Mouse (Mus musculus) limb, embryonic 13.5 days (tissue): Measurements from ENCODE around the gene Vmn2r86. TPM values are rescaled to one million over a fixed set of nuclear protein-coding genes. Genes with fewer than 3 reads are reported as not detected.
"Not testable (repeated sequence)": the region's sequence is repeated elsewhere in the genome, so short reads cannot be mapped to it uniquely, and the experiment has no call there.

Source experiments
- ATAC-seq: fragments of 200-750 bp; cut with Nextera tagmentation; 2 replicates; pipeline ENCODE4 v1.8.0; 2017; ENCODE audit warnings: low read depth, moderate number of reproducible peaks, moderate TSS enrichment; ENCODE audit not compliant: low FRiP score
- H3K27ac ChIP-seq: fragments of 300-500 bp; sonication (generic); 2 replicates; pipeline ENCODE4 v1.5.1; 2015; ENCODE audit warnings: inconsistent platforms, mild to moderate bottlenecking, moderate library complexity
- H3K27me3 ChIP-seq: fragments of 300-500 bp; sonication (generic); 2 replicates; pipeline ENCODE4 v1.6.1; 2015; ENCODE audit warnings: mild to moderate bottlenecking, inconsistent platforms
- H3K36me3 ChIP-seq: fragments of 300-500 bp; sonication (generic); 2 replicates; pipeline ENCODE4 v1.6.1; 2015; ENCODE audit warnings: inconsistent platforms, mild to moderate bottlenecking, moderate library complexity
- H3K4me1 ChIP-seq: fragments of 300-500 bp; sonication (generic); 2 replicates; pipeline ENCODE4 v1.6.1; 2015; ENCODE audit warnings: inconsistent platforms
- H3K4me2 ChIP-seq: fragments of 300-500 bp; sonication (generic); replicated peaks from 2 replicates; pipeline ENCODE4 v1.6.1; 2015; ENCODE audit warnings: inconsistent platforms, mild to moderate bottlenecking, moderate library complexity
- H3K4me3 ChIP-seq: fragments of 300-500 bp; sonication (generic); 2 replicates; pipeline ENCODE4 v1.5.1; 2015; ENCODE audit warnings: moderate library complexity, mild to moderate bottlenecking, inconsistent platforms
- H3K9ac ChIP-seq: fragments of 300-500 bp; sonication (generic); 2 replicates; pipeline ENCODE4 v1.6.1; 2015; ENCODE audit warnings: mild to moderate bottlenecking, inconsistent platforms
- H3K9me3 ChIP-seq: fragments of 300-500 bp; sonication (generic); 2 replicates; pipeline ENCODE4 v1.6.1; 2016; ENCODE audit warnings: inconsistent platforms
- WGBS: fragments of 180-500 bp; shearing (Covaris S2); methylation state at CpG from one replicate; pipeline ENCODE4 v1.1.7; 2015; 5-methylcytosine and 5-hydroxymethylcytosine counted together
- polyA plus RNA-seq: library from polyadenylated mRNA; unstranded; fragments of >200 nt; fragmentation: Nextera tagmentation; extraction: Ambion mirVana; gene quantifications from 2 replicates; pipeline ENCODE4 v1.2.1, GENCODE M21; 2015

The Vmn2r86 gene
- polyA plus RNA-seq = 0.03 TPM in 2 replicates

DNA sequence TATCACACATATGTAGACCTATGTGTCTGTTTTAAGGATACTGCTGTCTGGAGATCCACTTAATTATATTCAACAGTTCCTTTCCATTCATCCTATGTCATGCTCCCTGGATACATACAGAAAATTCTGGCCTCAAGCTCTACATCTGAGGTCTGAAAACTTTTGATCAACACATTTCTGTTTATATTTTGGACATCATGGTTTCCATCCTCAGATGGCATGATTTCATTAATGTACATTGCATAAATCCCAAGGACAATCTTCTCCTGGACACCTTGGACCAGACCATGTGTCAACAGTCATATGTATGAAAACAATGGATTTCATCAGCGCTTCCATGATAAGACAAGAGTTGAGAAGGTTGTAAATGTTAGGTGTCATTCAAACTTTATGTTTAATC lies at the start of gene Vmn2r86:
Gene Vmn2r86 (minus strand): TSS at position 101 of the 400 bp plus-strand sequence.
- H3K27me3 ChIP-seq, H3K4me2 ChIP-seq, H3K4me1 ChIP-seq, H3K9ac ChIP-seq, H3K9me3 ChIP-seq, H3K27ac ChIP-seq, H3K4me3 ChIP-seq, H3K36me3 ChIP-seq, ATAC-seq: not testable (repeated sequence)
- 87% methylated on average over 1 of the region's 1 CpGs for WGBS

DNA sequence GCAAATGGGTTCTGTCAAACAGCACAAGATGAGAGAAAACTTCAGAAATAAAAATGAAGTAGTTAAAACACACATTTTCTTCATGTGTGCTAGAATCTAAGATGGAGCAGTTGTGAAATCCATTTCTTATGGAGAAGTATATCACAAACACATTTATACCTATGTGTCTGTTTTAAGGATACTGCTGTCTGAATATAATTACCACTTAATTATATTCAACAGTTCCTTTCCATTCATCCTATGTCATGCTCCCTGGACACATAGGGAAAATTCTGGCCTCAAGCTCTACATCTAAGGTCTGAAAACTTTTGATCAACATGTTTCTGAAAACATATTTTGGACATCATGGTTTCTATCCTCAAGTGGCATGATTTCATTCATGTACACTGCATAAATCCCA lies 41.4 kb upstream of the Vmn2r86 start, which contains the start of gene Vmn2r87:
Gene Vmn2r87 (minus strand): TSS at position 101 of the 400 bp plus-strand sequence.
- Histone ChIP-seq H3K36me3 (no peaks in the 10 kb centered on the region), H3K27ac (no peak within 1 kb of the TSS), H3K4me2 (no peak within 1 kb of the TSS), H3K4me3 (no peak within 1 kb of the TSS), H3K27me3 (no peaks in the 10 kb centered on the region), H3K9ac (no peak within 1 kb of the TSS), H3K9me3 (no peaks in the 10 kb centered on the region), H3K4me1 (no peaks in the 10 kb centered on the region)
- no peak for ATAC-seq

DNA sequence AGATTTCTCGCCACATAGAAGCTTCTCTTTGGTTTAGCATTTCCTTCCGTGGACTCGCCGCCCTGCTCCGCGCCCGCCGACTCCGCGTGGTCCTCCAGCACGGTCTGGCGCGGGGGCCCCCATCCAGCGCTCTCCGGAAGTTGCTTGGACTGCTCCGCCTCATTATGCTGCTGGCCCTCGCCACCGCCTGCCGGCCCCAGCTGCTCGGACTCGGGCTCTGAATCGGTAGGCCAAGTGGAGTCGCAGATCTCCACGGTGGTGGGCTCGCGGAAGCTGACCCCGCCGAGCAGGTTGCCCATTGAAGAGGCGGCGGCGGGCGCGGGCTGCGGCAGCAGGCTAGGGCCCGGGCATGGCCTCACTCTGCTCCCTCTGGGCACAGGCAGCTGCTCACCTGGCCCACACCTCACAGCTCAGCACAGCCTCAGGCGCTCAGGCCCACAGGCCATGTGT lies 14.5 kb upstream of the Vmn2r86 start:
- ATAC-seq = peak; percentile 96
- Histone ChIP-seq H3K36me3 (no peaks in the 10 kb centered on the region), H3K27me3 (no peaks in the 10 kb centered on the region), H3K4me3 (peak overlapping the region; percentile 54), H3K27ac (peak overlapping the region; percentile 61; the same call in 1 of the 2 replicates), H3K4me1 (no peaks in the 10 kb centered on the region), H3K4me2 (peak overlapping the region; percentile 80), H3K9ac (peak overlapping the region; percentile 67), H3K9me3 (no peaks in the 10 kb centered on the region)
- WGBS = 2% methylated on average over 36 of the region's 36 CpGs

DNA sequence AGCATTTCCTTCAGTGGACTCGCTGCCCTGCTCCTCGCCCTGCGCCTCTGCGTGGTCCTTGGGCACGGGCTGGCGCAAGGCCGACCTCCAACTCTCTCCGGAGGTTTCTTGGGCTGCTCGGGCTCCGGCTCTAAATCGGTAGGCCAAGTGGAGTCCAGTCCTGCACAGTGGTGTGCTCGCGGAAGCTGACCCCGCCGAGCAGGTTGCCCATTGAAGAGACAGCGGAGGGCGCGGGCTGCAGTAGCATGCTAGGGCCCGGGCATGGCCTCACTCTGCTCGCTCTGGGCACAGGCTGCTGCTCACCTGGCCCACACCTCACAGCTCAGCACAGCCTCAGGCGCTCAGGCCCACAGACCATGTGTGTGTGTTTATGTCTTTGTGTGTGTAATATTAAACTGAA lies 11.1 kb downstream of the Vmn2r86 start:
- H3K4me1 ChIP-seq = no peaks in the 10 kb centered on the region
- no peaks in the 10 kb centered on the region for H3K27me3 ChIP-seq
- no peak overlapping the region for H3K27ac ChIP-seq
- ATAC-seq = no peak
- 89% methylated on average over 21 of the region's 21 CpGs for WGBS
- no peak overlapping the region for H3K4me2 ChIP-seq
- H3K9me3 ChIP-seq = 0 out of 2 replicates have a peak, but pooled peaks cover 4% of the 10 kb centered on the region
- no peak overlapping the region for H3K9ac ChIP-seq
- no peaks in the 10 kb centered on the region for H3K36me3 ChIP-seq
- no peak overlapping the region for H3K4me3 ChIP-seq

DNA sequence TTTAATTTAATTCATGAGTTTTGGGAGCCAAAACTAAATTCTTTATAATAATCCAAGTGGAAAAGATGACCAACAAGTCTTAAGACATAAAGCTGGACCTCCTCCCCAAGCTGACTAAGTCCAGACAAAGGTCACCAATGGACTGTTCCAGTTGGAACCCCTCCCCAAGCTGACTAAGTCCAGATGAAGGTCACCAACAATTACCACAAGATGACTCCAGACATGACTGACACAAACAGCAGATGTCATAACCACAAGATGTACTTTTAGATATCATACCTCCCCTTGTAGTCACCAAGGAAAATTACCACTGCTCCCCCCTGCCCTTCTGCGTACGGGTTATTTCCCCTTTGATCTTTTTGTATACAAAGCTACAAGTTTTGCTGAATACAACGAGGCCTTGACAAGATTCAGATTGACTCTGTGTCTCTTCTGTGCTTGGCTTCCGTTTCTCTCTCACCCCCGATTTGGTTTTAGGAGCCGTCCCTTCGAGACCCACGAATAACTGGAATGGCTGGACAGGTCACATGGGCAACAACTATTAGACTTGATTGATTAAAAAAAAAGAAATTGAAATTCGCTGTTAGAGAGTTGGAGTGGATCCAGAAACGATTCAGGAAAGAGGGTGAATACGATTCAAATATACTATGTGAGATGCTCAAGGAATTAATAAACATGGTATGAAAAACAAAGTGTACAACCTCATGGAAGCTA lies 21.5 kb downstream of the Vmn2r86 start:
- H3K36me3 ChIP-seq, H3K4me3 ChIP-seq, H3K4me2 ChIP-seq, H3K27me3 ChIP-seq, H3K4me1 ChIP-seq, H3K9me3 ChIP-seq, H3K27ac ChIP-seq, ATAC-seq, H3K9ac ChIP-seq: not testable (repeated sequence)
- 84% methylated on average over 11 of the region's 11 CpGs for WGBS

DNA sequence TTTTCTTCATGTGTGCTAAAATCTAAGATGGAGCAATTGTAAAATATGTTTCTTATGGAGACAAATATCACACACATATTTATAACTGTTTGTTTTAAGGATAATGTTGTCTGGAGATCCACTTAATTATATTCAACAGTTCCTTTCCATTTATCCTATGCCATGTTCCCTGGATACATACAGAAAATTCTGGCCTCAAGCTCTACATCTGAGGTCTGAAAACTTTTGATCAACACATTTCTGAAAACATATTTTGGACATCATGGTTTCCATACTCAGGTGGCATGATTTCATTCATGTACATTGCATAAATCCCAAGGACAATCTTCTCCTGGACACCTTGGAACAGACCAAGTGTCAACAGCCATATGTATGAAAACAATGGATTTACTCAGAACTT lies 26.2 kb downstream of the Vmn2r86 start, which contains the start of gene Vmn2r85:
Gene Vmn2r85 (minus strand): TSS at position 101 of the 400 bp plus-strand sequence.
- H3K9me3 ChIP-seq, H3K4me1 ChIP-seq, H3K9ac ChIP-seq, H3K27me3 ChIP-seq, H3K4me2 ChIP-seq, H3K36me3 ChIP-seq, ATAC-seq, H3K27ac ChIP-seq, H3K4me3 ChIP-seq: not testable (repeated sequence)

DNA sequence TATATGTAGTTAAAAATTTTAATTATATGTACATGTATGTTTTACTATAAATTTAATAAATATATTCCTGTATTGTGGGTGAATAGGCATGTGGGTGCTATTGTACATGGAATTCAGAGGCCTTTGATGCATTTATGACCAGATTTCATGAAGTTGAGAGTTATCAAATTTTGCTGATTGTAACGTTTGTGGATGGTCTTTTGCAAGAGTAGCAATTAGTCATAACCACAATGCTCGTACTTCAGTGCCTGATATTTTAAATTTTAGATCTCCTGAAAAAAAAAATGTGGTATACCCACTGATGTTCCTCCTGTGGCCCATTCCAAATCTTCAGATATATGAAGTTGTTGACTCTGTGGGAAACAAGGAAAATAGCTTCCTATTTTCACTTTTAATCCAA lies 33.5 kb downstream of the Vmn2r86 start:
- H3K9ac ChIP-seq, H3K4me3 ChIP-seq, H3K27ac ChIP-seq, H3K9me3 ChIP-seq, H3K4me2 ChIP-seq, H3K27me3 ChIP-seq, H3K36me3 ChIP-seq, ATAC-seq, H3K4me1 ChIP-seq: not testable (repeated sequence)
- 70% methylated on average over 2 of the region's 2 CpGs for WGBS

DNA sequence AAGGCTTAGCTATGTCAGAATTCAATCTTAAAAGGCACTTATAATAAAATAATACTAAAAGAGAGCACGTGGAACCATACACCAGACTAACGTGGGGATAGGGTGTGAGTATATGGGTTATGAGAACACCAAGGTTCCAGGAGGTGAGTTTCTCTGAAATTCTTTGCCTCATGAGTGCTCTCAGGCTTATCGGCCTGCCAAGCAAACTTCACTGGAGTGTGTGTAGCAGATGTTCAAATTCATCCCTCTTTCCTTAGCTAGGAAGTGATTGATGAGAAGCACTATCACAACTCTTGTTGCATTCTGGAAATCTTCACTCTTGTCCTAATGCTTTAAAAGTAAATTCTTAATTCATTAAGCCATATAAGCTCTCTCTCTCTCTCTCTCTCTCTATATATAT lies 35.4 kb downstream of the Vmn2r86 start:
- Histone ChIP-seq H3K4me3 (no peak overlapping the region), H3K9ac (no peak overlapping the region), H3K4me1 (no peaks in the 10 kb centered on the region), H3K27ac (no peak overlapping the region), H3K27me3 (no peaks in the 10 kb centered on the region), H3K36me3 (no peaks in the 10 kb centered on the region), H3K9me3 (no peaks in the 10 kb centered on the region), H3K4me2 (no peak overlapping the region)
- WGBS = 77% methylated on average over 3 of the region's 3 CpGs
- ATAC-seq = no peak

DNA sequence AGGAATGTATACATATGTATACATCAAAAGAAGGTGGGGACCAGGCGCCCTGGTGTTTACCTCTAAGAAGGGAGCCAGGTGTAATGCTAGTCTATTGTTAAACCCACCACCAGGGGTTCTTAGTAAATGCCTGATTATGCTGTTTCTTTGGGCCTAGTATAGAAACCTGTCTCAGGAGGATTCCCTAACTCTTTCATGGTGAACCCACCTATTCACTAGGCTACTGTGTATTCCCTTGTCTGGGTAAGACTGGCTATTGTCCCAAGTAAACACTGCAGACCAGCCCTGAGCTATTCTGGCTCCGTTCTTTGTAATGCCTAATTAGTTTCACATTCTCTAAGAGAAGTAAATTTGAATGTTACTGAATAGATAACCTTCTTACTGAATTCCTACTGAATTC lies 35.9 kb downstream of the Vmn2r86 start:
- WGBS = 59% methylated on average over 2 of the region's 2 CpGs
- ATAC-seq, H3K4me3 ChIP-seq, H3K36me3 ChIP-seq, H3K9me3 ChIP-seq, H3K27me3 ChIP-seq, H3K9ac ChIP-seq, H3K4me1 ChIP-seq, H3K4me2 ChIP-seq, H3K27ac ChIP-seq: not testable (repeated sequence)

DNA sequence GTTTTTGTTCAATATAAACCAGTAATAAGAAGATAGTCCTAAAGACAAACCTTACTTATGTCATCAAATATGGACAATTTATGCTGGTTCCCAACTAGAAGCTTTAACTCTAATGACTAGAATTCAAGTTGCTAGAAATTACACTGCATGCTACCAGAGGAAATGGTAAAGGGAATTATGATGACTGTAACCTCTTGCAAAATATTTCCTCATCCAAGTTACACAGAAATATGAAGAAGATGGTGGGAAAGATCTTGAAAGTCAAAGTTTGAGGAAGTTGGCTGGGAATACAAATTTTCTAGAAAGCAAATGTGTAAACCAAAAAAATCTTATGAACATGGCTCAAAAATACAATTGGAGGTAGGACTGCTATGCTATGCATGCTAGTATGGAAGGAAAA lies 39.5 kb downstream of the Vmn2r86 start:
- not testable (repeated sequence) for H3K4me2 ChIP-seq, H3K27ac ChIP-seq, H3K36me3 ChIP-seq, H3K9me3 ChIP-seq, ATAC-seq, H3K4me1 ChIP-seq, H3K27me3 ChIP-seq, H3K9ac ChIP-seq, H3K4me3 ChIP-seq

DNA sequence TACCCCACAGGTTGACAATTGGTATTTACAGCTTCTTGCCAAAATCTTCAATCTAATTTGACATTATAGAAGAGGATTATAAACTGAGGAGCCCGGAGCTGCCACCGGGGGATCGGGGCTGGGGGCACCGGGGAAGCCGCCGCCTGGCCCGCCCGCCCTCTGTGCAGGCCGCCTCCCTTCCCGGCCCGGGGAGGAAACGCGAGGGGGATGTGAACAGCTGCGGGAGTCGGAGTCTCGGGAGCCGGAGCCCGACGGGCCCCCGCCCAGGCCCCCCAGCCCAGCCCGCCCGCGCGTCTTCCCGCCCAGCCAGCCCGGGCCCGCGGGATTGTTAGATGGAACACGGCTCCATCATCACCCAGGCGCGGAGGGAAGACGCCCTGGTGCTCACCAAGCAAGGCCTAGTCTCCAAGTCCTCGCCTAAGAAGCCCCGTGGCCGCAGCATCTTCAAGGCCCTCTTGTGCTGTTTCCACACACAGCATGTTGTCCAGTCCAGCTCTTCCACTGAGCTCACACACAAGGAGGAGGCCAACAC lies 43.6 kb downstream of the Vmn2r86 start:
- not testable (repeated sequence) for H3K9me3 ChIP-seq, H3K9ac ChIP-seq, H3K4me3 ChIP-seq, H3K4me2 ChIP-seq, H3K27ac ChIP-seq, H3K27me3 ChIP-seq, H3K4me1 ChIP-seq, H3K36me3 ChIP-seq
- peak; percentile 54; the same call in 1 of the 2 replicates for ATAC-seq
- WGBS = 60% methylated on average over 25 of the region's 35 CpGs

DNA sequence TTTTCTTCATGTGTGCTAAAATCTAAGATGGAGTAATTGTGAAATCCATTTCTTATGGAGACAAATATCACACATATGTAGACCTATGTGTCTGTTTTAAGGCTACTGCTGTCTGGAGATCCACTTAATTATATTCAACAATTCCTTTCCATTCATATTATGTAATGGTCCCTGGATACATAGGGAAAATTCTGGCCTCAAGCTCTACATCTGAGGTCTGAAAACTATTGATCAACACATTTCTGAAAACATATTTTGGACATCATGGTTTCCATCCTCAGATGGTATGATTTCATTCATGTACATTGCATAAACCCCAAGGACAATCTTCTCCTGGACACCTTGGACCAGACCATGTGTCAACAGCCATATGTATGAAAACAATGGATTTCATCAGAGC lies 61.6 kb downstream of the Vmn2r86 start, which contains the start of gene Vmn2r84:
Gene Vmn2r84 (minus strand): TSS at position 101 of the 400 bp plus-strand sequence.
- Histone ChIP-seq H3K9me3 (no peaks in the 10 kb centered on the region), H3K36me3 (no peaks in the 10 kb centered on the region), H3K4me2 (no peak within 1 kb of the TSS), H3K27me3 (no peaks in the 10 kb centered on the region), H3K4me1 (no peaks in the 10 kb centered on the region), H3K9ac (no peak within 1 kb of the TSS), H3K27ac (no peak within 1 kb of the TSS), H3K4me3 (no peak within 1 kb of the TSS)
- no peak for ATAC-seq
